Mouse (Mus musculus) kidney, adult 2 months (tissue): Measurements from ENCODE around the gene Hs3st5.

Experiments used
- CTCF ChIP-seq: fragments of 200-500 bp; conservative IDR thresholded peaks from 2 replicates; pipeline ENCODE4 v1.5.1; 2011; ENCODE audit warnings: low read depth, mild to moderate bottlenecking, control low read depth, low read length, moderate library complexity, mixed read lengths; ENCODE audit not compliant: insufficient read depth, insufficient read length
- POLR2A ChIP-seq: fragments of 200-500 bp; IDR thresholded peaks from one replicate; pipeline ENCODE4 v1.6.1; 2011; ENCODE audit warnings: low read depth, low read length, control low read depth

DNA sequence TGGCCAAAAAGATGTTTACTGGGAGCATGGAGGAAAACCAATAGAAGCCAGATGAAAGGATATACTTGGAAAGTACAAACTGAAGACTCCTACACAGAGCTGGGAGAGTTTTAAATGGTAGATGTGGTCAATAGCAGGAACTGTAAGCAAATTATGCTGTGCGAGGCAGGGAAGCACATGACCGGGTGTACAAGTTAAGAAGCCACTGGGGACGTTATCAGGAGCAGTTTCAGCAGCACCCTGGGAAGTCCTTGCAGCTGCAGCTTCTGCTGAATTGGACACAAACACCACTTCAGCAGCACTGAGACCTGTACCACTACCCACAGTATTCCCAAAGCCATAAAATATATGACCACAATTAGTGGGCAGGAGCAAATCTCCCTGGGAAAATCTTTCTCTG, 31.8 kb upstream of the Hs3st5 start:
- TF ChIP-seq POLR2A, result no peak
- TF ChIP-seq CTCF, result no peak
